Mouse (Mus musculus) adrenal gland, postnatal 4 days (tissue): ENCODE data around the gene Gm21773. TPM values are rescaled to one million over a fixed set of nuclear protein-coding genes. Genes with fewer than 3 reads are reported as not detected.
"Not testable (repeated sequence)": the region's sequence is repeated elsewhere in the genome, so short reads cannot be mapped to it uniquely, and the experiment has no call there.

Experiments used
- DNase-seq, 2 experiments: peaks; one replicate each; pipeline ENCODE4 v3.0.0; 2021 to 2022; ENCODE audit warnings: low spot score in 2 of 2, mixed read lengths in 2 of 2
- long read RNA-seq, 2 experiments: library from polyadenylated mRNA; stranded (forward); transcript quantifications; one replicate each; pipeline ENCODE4 v2.0.0; 2021
- total RNA-seq, 2 experiments: library from RNA; stranded (reverse); gene quantifications; 2 replicates each; pipeline ENCODE4 v1.2.3; 2021

Gm21773 gene
- total RNA-seq = not detected
- long read RNA-seq, experiment 1 = 0 reads
- long read RNA-seq, experiment 2 = 0 reads

GRCm38 (mm10) chrY:25309260-25309659 is at the start of gene Gm21773:
TSS of gene Gm21773 (minus strand) at chrY:25309360.
- DNase-seq = not testable (repeated sequence)
